Mouse (Mus musculus) hindbrain, embryonic 13.5 days (tissue): ENCODE measurements around the gene Sema6d. TPM values are rescaled to one million over a fixed set of nuclear protein-coding genes. Genes with fewer than 3 reads are reported as not detected.
A peak's percentile ranks its signal among the peaks of the same experiment; 100 is the strongest.

ENCODE experiments used
- ATAC-seq: fragments of 200-750 bp; cut with Nextera tagmentation; 2 replicates; pipeline ENCODE4 v1.8.0; 2017; ENCODE audit warnings: moderate TSS enrichment; ENCODE audit not compliant: low FRiP score
- H3K27ac ChIP-seq: fragments of 300-500 bp; sonication (generic); 2 replicates; pipeline ENCODE4 v1.5.1; 2015; ENCODE audit warnings: inconsistent platforms, mild to moderate bottlenecking, moderate library complexity
- H3K27me3 ChIP-seq: fragments of 300-500 bp; sonication (generic); 2 replicates; pipeline ENCODE4 v1.6.1; 2015; ENCODE audit warnings: mild to moderate bottlenecking, inconsistent platforms
- H3K36me3 ChIP-seq: fragments of 300-500 bp; sonication (generic); 2 replicates; pipeline ENCODE4 v1.6.1; 2015; ENCODE audit warnings: mild to moderate bottlenecking, inconsistent platforms
- H3K4me1 ChIP-seq: fragments of 300-500 bp; sonication (generic); replicated peaks from 2 replicates; pipeline ENCODE4 v1.6.1; 2015; ENCODE audit warnings: inconsistent platforms
- H3K4me2 ChIP-seq: fragments of 300-500 bp; sonication (generic); 2 replicates; pipeline ENCODE4 v1.6.1; 2015; ENCODE audit warnings: inconsistent platforms, mild to moderate bottlenecking, moderate library complexity
- H3K4me3 ChIP-seq: fragments of 300-500 bp; sonication (generic); 2 replicates; pipeline ENCODE4 v1.5.1; 2015; ENCODE audit warnings: mild to moderate bottlenecking, inconsistent platforms
- H3K9ac ChIP-seq: fragments of 300-500 bp; sonication (generic); 2 replicates; pipeline ENCODE4 v1.6.1; 2015; ENCODE audit warnings: mild to moderate bottlenecking, inconsistent platforms
- H3K9me3 ChIP-seq: fragments of 300-500 bp; sonication (generic); 2 replicates; pipeline ENCODE4 v1.6.1; 2016; ENCODE audit warnings: inconsistent platforms
- whole genome bisulfite sequencing: fragments of 180-500 bp; shearing (Covaris S2); methylation state at CpG from one replicate; pipeline ENCODE4 v1.1.7; 2015; 5-methylcytosine and 5-hydroxymethylcytosine counted together
- polyA plus RNA-seq: library from polyadenylated mRNA; unstranded; fragments of >200 nt; fragmentation: Nextera tagmentation; extraction: Ambion mirVana; gene quantifications from 2 replicates; pipeline ENCODE4 v1.2.1, GENCODE M21; 2015

Sema6d gene
- polyA plus RNA-seq, 1 experiment from 2014 or later, result 35.6 TPM

DNA sequence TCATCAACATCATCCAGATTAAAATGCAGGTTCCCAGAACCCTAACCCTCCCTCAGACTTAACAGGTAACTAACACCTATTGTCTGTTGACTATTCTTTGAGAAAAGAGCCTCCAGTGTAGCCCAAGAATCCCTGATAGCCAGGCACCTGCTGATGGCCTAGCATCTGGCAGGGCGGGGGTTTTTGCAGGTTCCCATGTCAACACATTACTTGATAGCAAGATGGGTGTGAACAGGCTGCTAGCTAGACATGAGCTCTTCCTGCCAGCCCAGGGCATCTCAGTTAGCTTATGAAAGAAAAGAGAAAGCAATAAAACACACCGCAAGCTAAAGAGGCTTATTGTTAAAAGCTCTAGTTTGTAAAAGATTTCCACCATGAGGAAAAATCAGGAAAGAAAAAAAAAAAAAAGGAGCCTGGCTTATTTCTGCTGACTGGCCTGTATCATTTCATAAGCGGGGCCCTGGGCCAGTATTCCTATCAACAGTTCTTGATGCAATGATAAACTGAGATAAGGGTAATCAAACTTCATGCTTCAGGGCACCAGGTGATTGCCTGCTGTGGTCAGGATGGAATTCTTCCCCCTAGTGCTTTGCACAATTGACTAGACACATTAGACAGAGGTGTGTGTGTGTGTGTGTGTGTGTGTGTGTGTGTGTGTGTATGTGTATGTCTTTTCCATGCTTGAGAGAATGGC lies 528.9 kb downstream of the Sema6d start:
- no peak overlapping the region for H3K4me3 ChIP-seq
- H3K9me3 ChIP-seq, result no peaks in the 10 kb centered on the region
- H3K9ac ChIP-seq, result no peak overlapping the region
- H3K4me1 ChIP-seq, result peaks cover 50% of the 10 kb centered on the region
- no peaks in the 10 kb centered on the region for H3K27me3 ChIP-seq
- WGBS, result 75% methylated on average over 3 of the region's 3 CpGs
- no peaks in the 10 kb centered on the region for H3K36me3 ChIP-seq
- ATAC-seq, result no peak; the same call in 1 of the 2 replicates
- H3K4me2 ChIP-seq, result no peak overlapping the region
- H3K27ac ChIP-seq, result peak overlapping the region; percentile 3

- 75% methylated on average over 6 of the region's 6 CpGs for WGBS
These were observed 530.7 kb downstream of the Sema6d start for GRCm38 (mm10) chr2:124620470-124620869.

GRCm38 (mm10) chr2:124621972-124622621 lies 532.3 kb downstream of the Sema6d start:
- H3K9ac ChIP-seq, result no peak overlapping the region
- ATAC-seq, result no peak
- no peak overlapping the region for H3K27ac ChIP-seq
- H3K4me1 ChIP-seq, result peaks cover 32% of the 10 kb centered on the region
- no peak overlapping the region for H3K4me2 ChIP-seq
- 86% methylated on average over 6 of the region's 6 CpGs for WGBS
- no peaks in the 10 kb centered on the region for H3K9me3 ChIP-seq
- no peak overlapping the region for H3K4me3 ChIP-seq
- no peaks in the 10 kb centered on the region for H3K27me3 ChIP-seq
- H3K36me3 ChIP-seq, result no peaks in the 10 kb centered on the region

More at GRCm38 (mm10) chr2:124620470-124620869, 530.7 kb downstream of the Sema6d start:
- no peaks in the 10 kb centered on the region for H3K36me3 ChIP-seq
- ATAC-seq, result no peak
- no peak overlapping the region for H3K4me2 ChIP-seq
- peaks cover 44% of the 10 kb centered on the region for H3K4me1 ChIP-seq
- no peaks in the 10 kb centered on the region for H3K27me3 ChIP-seq
- H3K27ac ChIP-seq, result no peak overlapping the region
- H3K4me3 ChIP-seq, result no peak overlapping the region
- no peaks in the 10 kb centered on the region for H3K9me3 ChIP-seq
- H3K9ac ChIP-seq, result no peak overlapping the region

- Histone ChIP-seq H3K4me1 (peaks cover 16% of the 10 kb centered on the region), H3K9me3 (no peaks in the 10 kb centered on the region), H3K4me3 (no peak overlapping the region), H3K27me3 (no peaks in the 10 kb centered on the region), H3K36me3 (no peaks in the 10 kb centered on the region), H3K27ac (no peak overlapping the region), H3K4me2 (no peak overlapping the region), H3K9ac (no peak overlapping the region)
- 91% methylated on average over 10 of the region's 10 CpGs for WGBS
- no peak for ATAC-seq
These were observed 534.6 kb downstream of the Sema6d start for GRCm38 (mm10) chr2:124624247-124624929.

DNA sequence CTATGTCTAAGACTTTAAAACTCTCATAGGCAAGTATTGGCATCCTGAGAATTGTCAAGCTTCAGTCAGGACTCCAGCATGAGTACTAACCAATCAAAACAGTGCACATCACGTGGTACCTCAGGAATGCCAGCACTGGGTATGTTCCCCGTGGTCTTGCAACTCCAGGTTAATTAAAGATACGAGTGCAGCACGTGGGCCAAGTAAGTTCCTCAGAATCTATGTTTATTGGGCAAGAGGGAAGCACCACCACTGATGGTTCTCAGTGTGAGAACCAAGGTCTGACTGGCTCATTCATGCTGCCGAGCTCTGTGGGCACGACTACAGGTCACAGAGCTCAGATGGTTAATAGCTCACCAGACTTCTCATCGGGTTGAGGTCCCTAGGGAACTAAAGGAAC lies 536.7 kb downstream of the Sema6d start:
- Histone ChIP-seq H3K27me3 (no peaks in the 10 kb centered on the region), H3K27ac (no peak overlapping the region), H3K36me3 (no peaks in the 10 kb centered on the region), H3K4me3 (no peak overlapping the region), H3K9me3 (no peaks in the 10 kb centered on the region), H3K9ac (no peak overlapping the region), H3K4me1 (peaks cover 13% of the 10 kb centered on the region; the same call in 1 of the 2 replicates), H3K4me2 (no peak overlapping the region)
- 69% methylated on average over 7 of the region's 7 CpGs for WGBS
- ATAC-seq, result no peak

DNA sequence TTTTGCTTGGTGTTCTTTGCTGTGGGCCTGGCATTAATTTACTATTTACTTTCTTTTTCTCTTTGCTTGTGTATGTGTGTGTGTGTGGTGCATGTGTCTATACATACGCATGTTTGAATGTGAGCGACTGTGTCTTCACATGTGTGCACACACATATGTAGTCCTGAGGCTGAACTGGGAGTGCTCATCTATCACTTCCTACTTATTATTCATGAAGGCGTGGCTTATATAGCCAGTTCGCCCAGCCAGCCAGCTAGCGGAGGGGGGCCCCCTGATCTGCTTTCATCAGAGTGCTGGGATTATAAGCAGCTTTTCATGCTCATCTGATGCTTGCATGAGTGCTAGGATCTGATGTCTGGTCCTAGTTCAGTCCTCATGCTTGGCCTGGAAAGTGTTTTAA lies 537.9 kb downstream of the Sema6d start:
- ATAC-seq, result peak; percentile 49; the same call in 1 of the 2 replicates
- Histone ChIP-seq H3K36me3 (no peaks in the 10 kb centered on the region), H3K9ac (no peak overlapping the region), H3K4me2 (no peak overlapping the region), H3K9me3 (no peaks in the 10 kb centered on the region), H3K4me1 (peaks cover 8% of the 10 kb centered on the region; the same call in 1 of the 2 replicates), H3K4me3 (no peak overlapping the region), H3K27ac (no peak overlapping the region), H3K27me3 (no peaks in the 10 kb centered on the region)
- 36% methylated on average over 5 of the region's 5 CpGs for WGBS

DNA sequence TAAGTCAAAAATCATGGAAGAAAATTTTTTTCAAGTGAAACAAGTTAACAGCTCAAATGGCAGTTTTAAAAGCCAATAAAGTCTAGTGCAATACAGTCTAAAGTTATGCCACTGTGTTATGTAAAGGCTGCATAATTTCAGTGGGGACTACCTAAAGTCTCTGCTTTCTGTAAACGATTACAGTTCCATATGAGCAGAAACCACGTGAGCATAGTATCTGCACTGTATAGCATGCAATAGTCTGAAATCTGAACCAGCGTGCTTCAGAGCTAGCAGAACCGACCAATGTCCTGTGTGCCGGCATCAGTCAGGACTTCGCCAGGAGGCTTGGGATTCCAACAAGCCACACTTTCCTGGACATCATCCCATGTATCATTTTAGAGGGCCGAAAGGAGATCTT lies 538.9 kb downstream of the Sema6d start:
- Histone ChIP-seq H3K27me3 (no peaks in the 10 kb centered on the region), H3K4me3 (no peak overlapping the region), H3K9me3 (no peaks in the 10 kb centered on the region), H3K27ac (no peak overlapping the region), H3K36me3 (no peaks in the 10 kb centered on the region), H3K4me1 (peaks cover 12% of the 10 kb centered on the region; the same call in 1 of the 2 replicates), H3K4me2 (no peak overlapping the region), H3K9ac (no peak overlapping the region)
- 92% methylated on average over 7 of the region's 7 CpGs for WGBS
- no peak for ATAC-seq

DNA sequence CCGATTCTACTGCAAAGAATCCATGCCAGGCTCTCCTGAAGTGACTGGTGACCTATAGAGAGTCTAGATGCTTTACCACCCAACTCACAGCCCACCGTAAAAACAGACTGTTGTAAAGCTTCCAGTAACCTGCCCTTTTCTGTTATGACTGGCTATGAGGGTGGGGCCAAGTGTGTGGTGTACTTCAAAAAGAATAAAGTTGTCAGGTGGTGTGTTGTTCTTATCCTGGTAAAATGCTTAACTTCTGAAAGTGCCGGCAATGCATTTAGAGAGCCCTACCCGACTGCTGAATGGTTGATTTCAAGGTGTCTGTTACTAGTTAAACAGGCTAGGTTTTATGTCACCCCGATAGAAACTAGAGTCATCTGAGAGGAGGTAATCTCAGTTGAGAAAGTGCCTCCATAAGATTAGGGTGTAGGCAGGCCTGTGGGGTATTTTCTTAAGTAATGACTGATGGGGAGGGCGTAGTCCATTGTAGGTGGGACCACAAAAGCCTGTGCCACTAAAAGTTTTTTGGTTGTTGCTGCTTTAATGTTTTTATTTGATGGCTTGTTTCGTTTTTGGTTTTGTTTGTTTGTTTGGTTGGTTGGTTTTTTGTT lies 544.7 kb downstream of the Sema6d start:
- Histone ChIP-seq H3K36me3 (no peaks in the 10 kb centered on the region), H3K27me3 (no peaks in the 10 kb centered on the region), H3K4me2 (no peak overlapping the region), H3K4me1 (peaks cover 43% of the 10 kb centered on the region), H3K9me3 (no peaks in the 10 kb centered on the region), H3K4me3 (no peak overlapping the region), H3K9ac (no peak overlapping the region), H3K27ac (no peak overlapping the region)
- WGBS, result 93% methylated on average over 7 of the region's 7 CpGs
- ATAC-seq, result no peak

DNA sequence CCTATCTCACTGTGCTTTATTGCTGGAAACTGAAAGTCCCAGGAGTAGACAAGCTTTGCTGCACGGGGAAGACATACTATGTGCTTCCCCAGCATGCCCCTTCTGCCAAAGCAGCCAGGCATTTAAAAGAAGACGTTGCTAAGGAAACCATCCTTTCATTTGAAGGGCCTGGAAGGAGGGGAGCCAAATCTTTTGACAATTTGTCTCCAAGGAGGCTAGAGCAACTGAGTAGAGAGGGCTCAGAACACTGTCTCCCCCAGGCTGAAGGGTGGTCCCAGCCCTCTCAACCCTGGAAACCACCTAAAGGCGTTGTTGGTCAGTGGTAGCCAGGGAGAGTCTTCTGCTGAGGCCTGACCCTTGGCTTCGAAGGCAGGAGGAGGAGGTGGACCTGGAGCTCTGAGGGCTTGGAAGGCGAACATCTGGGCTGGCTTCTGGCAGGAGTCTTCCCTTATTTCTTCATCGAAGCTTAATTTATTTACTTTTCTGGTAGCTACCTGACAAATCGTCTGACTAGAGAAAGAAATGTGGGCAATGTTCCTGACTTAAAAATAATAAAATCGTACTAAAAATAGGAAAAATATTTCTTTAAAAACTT lies 545.6 kb downstream of the Sema6d start:
- Histone ChIP-seq H3K27me3 (no peaks in the 10 kb centered on the region), H3K9ac (no peak overlapping the region), H3K4me3 (no peak overlapping the region), H3K4me1 (peaks cover 50% of the 10 kb centered on the region), H3K4me2 (no peak overlapping the region), H3K36me3 (no peaks in the 10 kb centered on the region), H3K9me3 (no peaks in the 10 kb centered on the region), H3K27ac (no peak overlapping the region)
- 39% methylated on average over 8 of the region's 8 CpGs for WGBS
- ATAC-seq, result no peak

GRCm38 (mm10) chr2:124637080-124637479 lies 547.3 kb downstream of the Sema6d start:
- no peak overlapping the region for H3K9ac ChIP-seq
- no peaks in the 10 kb centered on the region for H3K36me3 ChIP-seq
- H3K9me3 ChIP-seq, result no peaks in the 10 kb centered on the region
- ATAC-seq, result no peak
- WGBS, result 60% methylated on average over 4 of the region's 4 CpGs
- H3K27ac ChIP-seq, result no peak overlapping the region
- H3K4me1 ChIP-seq, result peaks cover 60% of the 10 kb centered on the region
- no peak overlapping the region for H3K4me3 ChIP-seq
- H3K27me3 ChIP-seq, result no peaks in the 10 kb centered on the region
- no peak overlapping the region for H3K4me2 ChIP-seq

DNA sequence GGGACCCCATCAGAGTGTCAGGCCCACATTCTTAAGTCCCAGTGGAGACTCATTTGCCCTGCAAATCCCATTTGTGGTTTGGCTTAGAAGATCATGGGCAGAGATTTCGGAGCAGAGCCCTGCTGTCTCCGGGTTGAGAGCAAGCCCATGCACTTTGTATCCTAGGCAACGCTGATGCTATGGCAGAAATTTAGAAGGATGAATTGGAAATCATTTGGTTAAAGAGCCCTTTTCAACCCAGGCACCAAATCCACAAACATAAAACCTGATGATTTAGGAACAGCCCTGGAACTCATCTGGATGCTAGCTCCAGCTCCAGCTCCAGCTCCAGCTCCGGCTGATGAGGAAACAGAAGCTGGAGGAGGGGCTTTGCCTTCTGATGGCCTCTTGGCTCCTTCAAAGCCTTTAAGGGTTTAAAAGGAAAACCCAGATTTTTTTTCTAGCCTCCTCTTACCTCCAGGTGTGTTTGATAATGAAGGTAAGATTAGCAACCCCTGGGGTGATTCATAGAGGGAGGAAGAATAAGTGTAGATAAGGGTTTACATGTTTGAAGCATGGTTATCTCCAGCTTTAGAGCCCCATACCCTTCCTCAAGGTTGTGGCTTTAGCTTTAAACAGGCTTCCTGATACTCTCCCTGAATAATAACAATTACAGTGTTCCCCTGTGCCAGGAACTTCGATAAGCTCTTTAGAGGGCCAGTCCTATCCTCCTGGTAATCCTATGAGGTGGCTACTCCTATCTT lies 549.6 kb downstream of the Sema6d start:
- no peaks in the 10 kb centered on the region for H3K36me3 ChIP-seq
- no peaks in the 10 kb centered on the region for H3K27me3 ChIP-seq
- peaks cover 53% of the 10 kb centered on the region for H3K4me1 ChIP-seq
- H3K27ac ChIP-seq, result no peak overlapping the region
- H3K9me3 ChIP-seq, result no peaks in the 10 kb centered on the region
- no peak overlapping the region for H3K9ac ChIP-seq
- no peak overlapping the region for H3K4me2 ChIP-seq
- 51% methylated on average over 5 of the region's 5 CpGs for WGBS
- no peak overlapping the region for H3K4me3 ChIP-seq
- no peak for ATAC-seq
